27 mouse cellular contexts compared by ENCODE assay signal in the genomic region with DNA sequence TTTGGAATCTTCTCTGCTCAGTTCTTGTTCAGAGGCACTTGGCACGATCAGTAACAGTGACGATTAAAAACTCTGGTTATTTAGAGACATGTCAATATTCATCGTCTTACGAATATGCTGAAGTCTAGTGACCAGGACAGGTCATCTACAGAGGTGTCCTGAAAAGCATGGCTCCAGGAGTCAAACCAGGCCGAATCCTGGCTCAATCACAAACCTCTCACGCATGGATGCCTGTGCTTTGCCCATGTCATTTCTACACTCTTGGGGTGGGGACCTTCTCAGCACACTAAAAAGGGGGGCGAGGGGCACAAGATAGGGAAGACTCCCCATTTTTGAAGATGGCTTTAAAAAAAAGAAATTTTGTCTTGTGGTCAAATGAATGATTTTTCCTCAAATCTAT.
DNase-seq lines count a peak whose midpoint lies in the region; ATAC-seq and TF ChIP-seq lines count a peak whose summit lies in the region.
"Had no signal": no experiment of that assay in that cellular context is flagged by ENCODE, and none has a peak within 500 bp of the region (broad histone marks: within the 10 kb centered on the region; RNA-seq: fewer than 3 reads in every experiment).

No protein-coding gene starts in this region.

- ATAC-seq in midbrain, embryonic 14.5 days (ENCODE audit: low FRiP score, low TSS enrichment) = no peak
- no peak for ATAC-seq in midbrain, embryonic 11.5 days (ENCODE audit: low FRiP score)
- no peak for ATAC-seq in limb, embryonic 14.5 days (ENCODE audit: low FRiP score, low read depth)
- ATAC-seq: activated CD4-positive, CD25-positive, alpha-beta regulatory T cell, adult 4 months; inflammation-experienced regulatory T-cells, adult 6 months; liver, embryonic 12.5 days; midbrain, embryonic 15.5 days had no signal

- H3K27me3 ChIP-seq in heart, embryonic 10.5 days (ENCODE audit: insufficient read depth, poor library complexity, severe bottlenecking) = no peaks in the 10 kb centered on the region
- no peaks in the 10 kb centered on the region for H3K27me3 ChIP-seq in midbrain, embryonic 14.5 days (ENCODE audit: control insufficient read depth, insufficient read depth, low read length)
- no peaks in the 10 kb centered on the region for H3K27me3 ChIP-seq in midbrain, embryonic 11.5 days (ENCODE audit: control insufficient read depth, insufficient read depth, low read length)
- no peaks in the 10 kb centered on the region for H3K27me3 ChIP-seq in limb, embryonic 14.5 days (ENCODE audit: control insufficient read depth, insufficient read depth, low read length)
- H3K27me3 ChIP-seq: liver, embryonic 12.5 days; midbrain, embryonic 15.5 days; neural tube, embryonic 15.5 days had no signal

- no peak for TF ChIP-seq POLR2A in limb, embryonic 14.5 days (IDR thresholded peaks at IDR 0.05; ENCODE audit: borderline replicate concordance, extremely low read depth, insufficient read depth, insufficient read length)

- H3K4me2 ChIP-seq in midbrain, embryonic 14.5 days (ENCODE audit: low read length) = no peak overlapping the region
- no peak overlapping the region for H3K4me2 ChIP-seq in midbrain, embryonic 11.5 days
- no peak overlapping the region for H3K4me2 ChIP-seq in limb, embryonic 14.5 days (replicated peaks; ENCODE audit: low read depth, low read length, severe bottlenecking)
- H3K4me2 ChIP-seq: liver, embryonic 12.5 days; midbrain, embryonic 15.5 days; neural tube, embryonic 15.5 days had no signal

- peak; percentile 23 to 44 for DNase-seq in cerebellum, postnatal 14 days
- no peak for DNase-seq in cerebellum, adult 8-10 months
- peak; percentile 63 for DNase-seq in heart, embryonic 10.5 days (ENCODE audit: low spot score)
- DNase-seq in heart, adult 18-20 months = no peak
- no peak for DNase-seq in midbrain, embryonic 14.5 days
- DNase-seq in midbrain, embryonic 11.5 days (ENCODE audit: low spot score, missing footprints) = no peak
- no peak for DNase-seq in limb, embryonic 14.5 days (ENCODE audit: low spot score)
- DNase-seq in layer of hippocampus, postnatal 25 days (ENCODE audit: extremely low spot score in 1 of 2, low spot score in 1 of 2) = no peak
- DNase-seq: adrenal gland, adult 8-10 months; cerebellum, adult 11-12 months; cerebellum, postnatal 25 days; gastrocnemius, postnatal 10 days; kidney, adult 18-20 months; kidney, postnatal 4 days; lung, adult 2 months; lung, postnatal 14 days; right cerebral cortex, adult 18-20 months; right cerebral cortex, postnatal 4 days; thymus, adult 18-20 months; thymus, postnatal 4 days had no signal

- H3K27ac ChIP-seq in heart, embryonic 10.5 days = no peak overlapping the region
- H3K27ac ChIP-seq in midbrain, embryonic 14.5 days (replicated peaks; ENCODE audit: low read depth, low read length) = 0 out of 2 replicates have a peak overlapping the region, but pooled peaks have one; percentile 41
- H3K27ac ChIP-seq in midbrain, embryonic 11.5 days (ENCODE audit: low read depth, low read length) = no peak overlapping the region
- H3K27ac ChIP-seq in limb, embryonic 14.5 days (replicated peaks; ENCODE audit: low read depth, low read length) = peak overlapping the region; percentile 58; the same call in 1 of the 2 replicates
- H3K27ac ChIP-seq: forebrain, embryonic 10.5 days; liver, embryonic 12.5 days; midbrain, embryonic 15.5 days; neural tube, embryonic 15.5 days had no signal

- peaks cover 22% of the 10 kb centered on the region for H3K4me1 ChIP-seq in heart, embryonic 10.5 days
- 0 out of 2 replicates have a peak, but pooled peaks cover 6% of the 10 kb centered on the region for H3K4me1 ChIP-seq in midbrain, embryonic 14.5 days (ENCODE audit: control insufficient read depth, insufficient read depth, low read length)
- H3K4me1 ChIP-seq in midbrain, embryonic 11.5 days (ENCODE audit: control insufficient read depth, insufficient read depth, low read length) = no peaks in the 10 kb centered on the region
- H3K4me1 ChIP-seq in limb, embryonic 14.5 days (ENCODE audit: control insufficient read depth, insufficient read depth, low read length) = peaks cover 36% of the 10 kb centered on the region
- H3K4me1 ChIP-seq: forebrain, embryonic 10.5 days; liver, embryonic 12.5 days had no signal

- H3K36me3 ChIP-seq in heart, embryonic 10.5 days = 0 out of 2 replicates have a peak, but pooled peaks cover 2% of the 10 kb centered on the region
- no peaks in the 10 kb centered on the region for H3K36me3 ChIP-seq in midbrain, embryonic 14.5 days (ENCODE audit: control insufficient read depth, insufficient read depth, low read length)
- H3K36me3 ChIP-seq in midbrain, embryonic 11.5 days (ENCODE audit: control insufficient read depth, insufficient read depth, low read length) = no peaks in the 10 kb centered on the region
- H3K36me3 ChIP-seq in limb, embryonic 14.5 days (ENCODE audit: control insufficient read depth, insufficient read depth, low read length) = no peaks in the 10 kb centered on the region
- H3K36me3 ChIP-seq: forebrain, embryonic 10.5 days; liver, embryonic 12.5 days; midbrain, embryonic 15.5 days; neural tube, embryonic 15.5 days had no signal

- no peak overlapping the region for H3K4me3 ChIP-seq in heart, embryonic 10.5 days
- no peak overlapping the region for H3K4me3 ChIP-seq in midbrain, embryonic 14.5 days (replicated peaks; ENCODE audit: low read depth, low read length)
- H3K4me3 ChIP-seq in midbrain, embryonic 11.5 days (ENCODE audit: low read depth, low read length) = no peak overlapping the region
- H3K4me3 ChIP-seq in limb, embryonic 14.5 days (replicated peaks; ENCODE audit: low read length) = no peak overlapping the region
- H3K4me3 ChIP-seq: forebrain, embryonic 10.5 days; liver, embryonic 12.5 days; midbrain, embryonic 15.5 days; myocyte; neural tube, embryonic 15.5 days had no signal

- H3K9me3 ChIP-seq in heart, embryonic 10.5 days = no peaks in the 10 kb centered on the region
- no peaks in the 10 kb centered on the region for H3K9me3 ChIP-seq in midbrain, embryonic 14.5 days (ENCODE audit: control insufficient read depth, low read length)
- no peaks in the 10 kb centered on the region for H3K9me3 ChIP-seq in midbrain, embryonic 11.5 days (ENCODE audit: control insufficient read depth, low read length)
- H3K9me3 ChIP-seq in limb, embryonic 14.5 days (ENCODE audit: control insufficient read depth, low read length) = no peaks in the 10 kb centered on the region
- H3K9me3 ChIP-seq: forebrain, embryonic 10.5 days; liver, embryonic 12.5 days; midbrain, embryonic 15.5 days; neural tube, embryonic 15.5 days had no signal

- no peak overlapping the region for H3K9ac ChIP-seq in midbrain, embryonic 14.5 days (replicated peaks; ENCODE audit: low read length)
- no peak overlapping the region for H3K9ac ChIP-seq in midbrain, embryonic 11.5 days (ENCODE audit: low read length)
- no peak overlapping the region for H3K9ac ChIP-seq in limb, embryonic 14.5 days (ENCODE audit: low read depth, low read length, severe bottlenecking)
- H3K9ac ChIP-seq: liver, embryonic 12.5 days; midbrain, embryonic 15.5 days; neural tube, embryonic 15.5 days had no signal

- 85% methylated on average over 7 of the region's 7 CpGs for WGBS in heart, embryonic 10.5 days
- WGBS in midbrain, embryonic 14.5 days = 89% methylated on average over 7 of the region's 7 CpGs
- 92% methylated on average over 7 of the region's 7 CpGs for WGBS in midbrain, embryonic 11.5 days
- 91% methylated on average over 7 of the region's 7 CpGs for WGBS in limb, embryonic 14.5 days

Comparison
In these comparisons a context has a peak if more than half of its experiments do, and no peak if none do; other contexts are left out.
1. DNase-seq: peak in cerebellum, postnatal 14 days (2 of 2) and heart, embryonic 10.5 days (single experiment); none in cerebellum, adult 8-10 months (single experiment), heart, adult 18-20 months (0 of 2), midbrain, embryonic 14.5 days (single experiment), midbrain, embryonic 11.5 days (single experiment), limb, embryonic 14.5 days (single experiment) and layer of hippocampus, postnatal 25 days (0 of 2).
2. H3K27ac ChIP-seq: peak in midbrain, embryonic 14.5 days (single experiment) and limb, embryonic 14.5 days (single experiment); none in heart, embryonic 10.5 days (single experiment) and midbrain, embryonic 11.5 days (single experiment).